Mouse (Mus musculus) ovary, adult 18-20 months (tissue): ENCODE results near the gene Psma5.
"Not testable (repeated sequence)": the region's sequence is repeated elsewhere in the genome, so short reads cannot be mapped to it uniquely, and the experiment has no call there.

ENCODE experiments used
- DNase-seq: peaks from one replicate; pipeline ENCODE4 v3.0.0; 2022; ENCODE audit warnings: low spot score, mixed read lengths

The Psma5 gene

DNA sequence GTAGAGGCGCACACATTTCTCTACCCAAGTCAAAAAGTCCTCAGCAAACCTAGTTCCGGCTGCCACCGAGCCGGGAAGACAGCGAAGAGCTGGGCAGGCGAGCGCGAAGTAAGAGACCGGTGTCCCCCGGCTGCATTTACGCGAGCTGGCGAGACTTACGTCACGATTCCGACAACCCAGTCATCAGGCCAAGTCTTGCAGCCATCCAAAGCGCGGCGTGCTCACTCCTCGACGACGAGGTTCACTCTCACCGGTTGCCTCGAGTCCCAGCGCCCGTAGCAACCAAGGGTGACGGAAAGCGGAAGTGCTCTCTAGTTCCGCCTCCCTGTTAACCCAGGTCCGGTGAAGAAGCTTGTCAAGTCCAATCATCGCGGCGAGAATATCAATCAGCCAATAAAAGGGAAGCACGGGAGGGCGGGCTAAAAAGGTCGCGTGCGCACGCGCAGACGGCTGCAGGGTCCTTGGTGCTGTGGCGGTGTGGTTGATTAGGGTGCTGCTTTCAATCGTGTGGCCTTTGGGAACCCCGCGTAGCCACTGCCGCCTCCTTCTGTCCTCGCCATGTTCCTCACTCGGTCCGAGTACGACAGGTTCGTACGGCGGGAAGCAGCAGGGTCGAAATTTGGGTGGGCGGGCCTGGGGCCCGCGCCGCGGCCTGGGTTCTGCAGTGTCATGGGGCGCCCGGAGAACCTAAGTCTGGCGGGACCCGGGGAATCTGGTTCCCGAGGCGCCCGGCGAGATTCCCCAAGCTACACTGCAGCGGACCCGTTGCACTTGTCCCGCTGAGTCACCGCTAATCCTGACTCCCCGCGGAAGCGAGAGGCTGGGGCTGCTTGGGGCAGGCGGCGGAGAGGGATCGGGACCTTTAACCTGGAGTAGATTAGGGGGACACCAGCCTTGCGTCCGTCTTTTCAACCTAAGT lies at the start of gene Psma5:
Gene Psma5 (plus strand): TSS at position 208 of the 919 bp plus-strand sequence.
- DNase-seq: peak; percentile 91

GRCm38 (mm10) chr3:108209001-108209400 lies 47.7 kb upstream of the Psma5 start:
- no peak for DNase-seq

- DNase-seq: no peak
These were observed 47.2 kb upstream of the Psma5 start for GRCm38 (mm10) chr3:108209536-108209935.

- peak; percentile 93 for DNase-seq
These were observed 46.6 kb upstream of the Psma5 start for GRCm38 (mm10) chr3:108209946-108210770.

GRCm38 (mm10) chr3:108210771-108211139 lies 46.0 kb upstream of the Psma5 start, which contains the start of gene Atxn7l2:
Gene Atxn7l2, minus strand, starts transcription at chr3:108210934.
- no peak for DNase-seq

DNA sequence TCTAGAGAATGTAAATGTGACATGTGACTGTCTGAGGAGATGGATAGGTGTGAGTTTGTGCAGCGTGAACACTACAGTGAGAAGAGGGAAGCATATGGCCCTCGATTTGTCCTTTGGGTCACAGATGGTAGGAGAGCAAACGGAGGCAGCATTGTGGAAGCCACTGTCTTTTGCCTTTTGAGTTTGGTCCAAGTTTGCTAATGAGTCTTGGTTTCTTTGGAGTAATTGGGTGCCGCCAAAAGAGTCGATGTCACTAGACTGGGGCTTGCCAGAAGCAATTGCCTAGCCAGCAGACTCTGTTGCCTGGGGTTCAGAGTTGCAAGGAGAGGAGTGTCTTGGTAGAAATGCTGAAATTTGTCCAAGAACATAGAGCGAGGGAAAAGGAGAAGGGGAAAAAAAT lies 44.9 kb upstream of the Psma5 start:
- DNase-seq: no peak

GRCm38 (mm10) chr3:108212406-108212805 lies 44.3 kb upstream of the Psma5 start:
- no peak for DNase-seq

DNA sequence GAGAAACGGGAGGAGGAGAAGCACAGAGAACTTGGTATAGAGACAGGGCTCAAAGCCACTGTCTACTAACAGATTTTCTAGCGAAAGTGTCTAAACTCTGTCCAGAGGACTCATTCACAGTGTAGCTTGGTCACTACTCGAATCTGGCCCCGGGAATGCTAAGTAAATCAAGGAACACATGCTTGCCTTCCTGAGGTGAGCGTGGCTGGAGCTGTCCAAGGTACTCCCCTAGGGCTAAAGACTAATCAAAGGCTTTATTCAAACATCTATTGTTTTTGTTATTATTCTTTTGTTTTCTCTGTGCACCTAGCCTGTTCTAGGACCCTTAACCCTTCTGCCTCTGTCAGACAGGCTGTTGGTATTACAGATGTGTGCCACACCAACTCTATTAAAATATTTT lies 42.0 kb upstream of the Psma5 start:
- no peak for DNase-seq

DNA sequence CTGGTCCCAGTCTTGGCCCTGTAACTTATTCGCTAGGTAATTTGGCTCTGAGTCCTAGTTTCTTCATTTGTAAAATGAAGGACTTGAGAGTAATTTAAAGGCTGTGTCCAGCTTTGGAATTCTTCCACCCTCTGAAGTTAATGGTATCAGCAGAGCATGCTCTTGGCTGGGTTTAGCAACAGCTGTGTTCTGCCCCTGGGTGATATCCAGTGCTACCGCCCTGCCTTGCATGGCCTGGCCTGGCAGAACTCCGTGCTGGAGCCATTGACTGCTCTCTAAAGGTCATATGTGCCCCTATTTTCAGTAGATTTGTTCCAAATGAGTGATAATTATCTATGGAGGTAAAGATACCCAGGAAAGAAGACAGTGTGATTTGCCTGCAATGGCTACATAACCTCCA lies 36.1 kb upstream of the Psma5 start:
- no peak for DNase-seq

- DNase-seq: no peak
These were observed 30.8 kb upstream of the Psma5 start for GRCm38 (mm10) chr3:108225711-108226557.

DNA sequence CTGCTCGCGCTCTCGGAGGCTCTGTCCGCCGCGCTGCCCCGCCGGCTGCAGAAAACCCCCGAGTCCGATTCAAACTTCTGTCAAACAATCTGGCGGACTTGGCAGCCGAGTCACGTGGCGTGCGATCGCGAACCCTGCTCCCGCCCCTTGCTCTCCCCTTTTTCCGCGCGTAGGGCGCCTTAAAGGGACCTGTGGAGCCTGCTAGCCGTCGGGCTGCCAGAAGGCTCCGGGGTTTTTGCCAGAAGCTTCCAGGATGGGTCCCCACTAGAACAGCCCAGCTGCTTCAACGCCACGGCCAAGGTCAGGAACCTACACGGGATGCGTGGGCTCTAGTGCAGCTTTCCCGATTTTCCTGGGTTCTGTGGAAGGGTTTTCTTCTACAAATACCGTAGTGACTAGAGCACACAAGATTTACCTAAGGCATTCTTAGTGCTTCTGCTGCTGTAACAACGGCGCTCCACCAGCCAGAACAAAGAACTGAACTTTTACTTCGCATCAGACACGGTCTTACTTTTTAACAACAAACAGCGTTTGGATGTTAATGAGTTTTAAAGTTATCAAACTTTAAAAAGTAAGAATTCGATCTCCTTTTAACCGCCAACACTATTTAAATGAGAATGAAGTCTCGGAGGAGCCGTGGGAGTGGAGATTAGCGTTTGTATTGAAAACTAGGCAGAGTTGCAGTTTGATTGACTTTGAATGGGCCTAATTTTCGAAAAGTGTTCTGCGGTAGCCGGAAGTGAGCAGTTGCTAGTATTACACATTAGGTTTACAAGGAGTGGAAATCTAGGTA lies 30.0 kb upstream of the Psma5 start, which contains the start of gene Sypl2:
Gene Sypl2 (minus strand): TSS at position 91 of the 793 bp plus-strand sequence.
- DNase-seq: no peak

- no peak for DNase-seq
These were observed 29.2 kb upstream of the Psma5 start for GRCm38 (mm10) chr3:108227521-108227920.

GRCm38 (mm10) chr3:108231646-108232045 lies 25.1 kb upstream of the Psma5 start:
- DNase-seq: no peak

DNA sequence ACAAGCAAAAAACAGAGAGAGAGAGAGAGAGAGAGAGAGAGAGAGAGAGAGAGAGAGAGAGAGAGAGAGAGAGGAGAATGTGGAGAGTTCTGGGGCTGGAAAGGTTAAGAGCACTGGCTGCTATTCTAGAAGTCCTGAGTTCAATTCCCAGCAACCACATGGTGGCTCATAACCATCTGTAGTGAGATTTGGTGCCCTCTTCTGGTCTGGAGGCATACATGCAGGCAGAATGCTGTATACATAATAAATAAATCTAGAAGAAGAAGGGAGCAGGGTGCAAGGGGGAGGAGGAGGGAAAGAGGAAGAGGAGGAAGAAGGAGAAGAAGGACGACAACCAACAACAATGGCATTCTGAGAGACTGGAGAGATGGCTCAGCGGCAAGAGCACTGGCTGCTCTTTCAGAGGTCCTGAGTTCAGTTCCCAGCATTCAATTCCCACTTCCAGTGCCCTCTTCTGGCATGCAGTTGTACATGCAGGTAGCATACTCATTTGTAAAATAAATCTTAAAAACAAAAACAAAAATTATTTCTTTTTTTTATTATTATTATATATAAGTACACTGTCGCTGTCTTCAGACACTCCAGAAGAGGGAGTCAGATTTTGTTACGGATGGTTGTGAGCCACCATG lies 19.1 kb upstream of the Psma5 start:
- not testable (repeated sequence) for DNase-seq

GRCm38 (mm10) chr3:108241243-108241839 lies 15.4 kb upstream of the Psma5 start:
- no peak for DNase-seq

GRCm38 (mm10) chr3:108246857-108247256 lies 9.9 kb upstream of the Psma5 start:
- DNase-seq: no peak

DNA sequence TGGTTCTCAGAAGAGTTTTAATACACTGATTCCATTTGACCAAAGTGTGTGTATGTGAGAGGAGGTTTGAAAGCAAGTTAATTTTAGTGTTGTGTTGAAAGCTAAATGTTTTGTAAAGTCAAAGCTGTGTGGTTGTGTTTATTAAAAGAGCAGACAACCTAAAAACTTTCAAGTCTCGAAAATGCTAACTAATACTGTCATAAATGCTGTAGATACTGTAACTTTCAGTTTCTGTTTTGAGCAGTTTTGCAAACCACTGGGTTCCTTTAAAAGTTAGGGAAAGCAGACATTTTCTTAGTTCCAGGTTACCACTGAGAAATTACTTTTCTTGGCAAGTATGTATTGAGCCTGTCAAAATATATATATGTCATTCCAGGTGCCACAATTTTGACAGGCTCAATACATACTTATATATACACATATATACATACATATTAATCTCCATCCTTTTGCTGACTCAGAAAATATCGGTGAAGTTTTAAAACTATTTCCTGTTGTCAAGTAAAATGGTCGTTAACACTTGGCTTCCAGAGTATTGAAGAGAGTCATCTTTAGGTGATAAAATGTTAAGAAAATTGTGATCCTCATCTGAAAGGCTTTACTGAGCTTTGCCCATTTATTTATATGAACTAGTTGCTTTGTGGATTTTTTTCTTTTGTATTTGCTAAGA lies 1.2 kb downstream of the Psma5 start:
- no peak for DNase-seq

GRCm38 (mm10) chr3:108259319-108259718 lies 2.6 kb downstream of the Psma5 start:
- no peak for DNase-seq

DNA sequence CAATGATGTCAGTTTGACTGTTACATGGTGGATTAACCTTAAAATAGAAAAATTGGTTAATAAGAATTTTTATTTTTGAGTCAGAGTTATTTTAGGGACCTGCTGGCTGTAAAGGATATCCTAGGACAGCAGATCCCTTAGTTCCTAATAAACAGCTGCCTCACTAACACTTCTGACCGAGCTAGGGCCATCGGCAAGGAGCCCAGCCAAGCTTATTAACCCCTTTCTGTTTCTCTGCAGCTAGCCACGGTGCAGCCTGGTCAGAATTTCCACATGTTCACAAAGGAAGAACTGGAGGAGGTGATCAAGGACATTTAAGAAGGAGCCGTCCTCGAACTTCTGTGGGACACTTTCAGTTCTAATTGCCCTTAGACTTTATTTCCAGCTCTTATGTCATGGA lies 22.8 kb downstream of the Psma5 start:
- not testable (repeated sequence) for DNase-seq
